Mouse (Mus musculus): Measurements from ENCODE around the gene Pla2g1b.

GRCm38 (mm10) chr5:115483385-115483784, 17.3 kb downstream of the Pla2g1b start:
- TF ChIP-seq POLR2A (IDR thresholded peaks at IDR 0.05; ENCODE audit: insufficient read depth, low read length), result no peak
- TF ChIP-seq CTCF (IDR thresholded peaks at IDR 0.05; ENCODE audit: low read depth, low read length), result peak; percentile 2
